In the genomic region with DNA sequence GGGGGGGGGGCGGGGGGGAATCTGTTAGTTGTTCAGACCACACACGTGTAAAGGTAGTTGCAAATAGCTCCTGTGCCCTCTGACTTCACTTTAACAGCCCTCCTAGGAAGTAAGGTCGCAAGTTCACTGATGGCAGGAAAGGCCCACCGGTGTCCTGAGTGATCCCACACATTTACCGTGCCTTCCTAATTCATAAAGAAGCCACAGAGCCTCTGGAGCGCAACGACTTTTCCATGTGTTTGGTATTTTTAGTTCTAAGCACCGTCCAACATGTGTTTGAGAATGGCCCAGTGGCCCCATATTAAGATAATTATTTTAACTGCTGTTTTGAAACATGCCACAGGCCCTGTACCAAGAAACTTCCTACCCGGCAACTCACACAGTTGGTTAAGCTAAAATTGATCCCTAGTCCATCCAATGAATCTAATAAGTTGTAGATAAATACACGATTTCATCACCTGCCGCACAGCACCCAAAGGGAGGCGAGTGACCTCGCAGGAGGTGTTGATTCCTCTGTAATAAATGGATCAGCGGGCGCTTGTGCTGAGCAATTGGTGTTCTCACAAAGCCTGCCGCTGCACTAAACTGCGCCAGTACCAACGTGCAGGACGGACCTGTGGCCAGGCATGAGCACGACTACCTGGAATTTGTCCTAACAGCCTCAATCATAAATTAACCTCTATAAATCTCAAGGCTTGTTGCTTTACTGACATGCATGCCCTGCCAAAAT, we compare ENCODE assay signal across 28 mouse cellular contexts.
A peak's percentile ranks its signal among the peaks of the same experiment; 100 is the strongest.
DNase-seq lines count a peak whose midpoint lies in the region; ATAC-seq and TF ChIP-seq lines count a peak whose summit lies in the region.
"Had no signal": no experiment of that assay in that cellular context is flagged by ENCODE, and none has a peak within 500 bp of the region (broad histone marks: within the 10 kb centered on the region; RNA-seq: fewer than 3 reads in every experiment).

No protein-coding gene starts in this region.

- no peak overlapping the region for H3K9ac ChIP-seq in limb, embryonic 14.5 days (ENCODE audit: low read depth, low read length, severe bottlenecking)
- H3K9ac ChIP-seq: embryonic facial prominence, embryonic 12.5 days; liver, embryonic 12.5 days; liver, postnatal 0 days; midbrain, embryonic 12.5 days; stomach, embryonic 15.5 days had no signal

- 16% methylated on average over 20 of the region's 20 CpGs for WGBS in limb, embryonic 14.5 days

- peak; percentile 67 for DNase-seq in embryo, embryonic 10 days (ENCODE audit: low spot score)
- peak; percentile 57 for DNase-seq in embryo, embryonic 11 days
- peak; percentile 14 for DNase-seq in hindlimb bud, embryonic 11.5 days (ENCODE audit: extremely low spot score, low read depth, low spot score)
- DNase-seq in limb, embryonic 14.5 days (ENCODE audit: low spot score) = peak; percentile 54
- DNase-seq in urinary bladder, postnatal 4 days (ENCODE audit: low spot score in 2 of 2) = no peak
- DNase-seq in T-cell, adult 2 months (ENCODE audit: low spot score) = no peak
- no peak for DNase-seq in urinary bladder, adult 2 months (ENCODE audit: low spot score)
- DNase-seq: adrenal gland, adult 2 months; cerebellum, adult 11 months; cerebellum, adult 9-10 months; cerebellum, postnatal 36 days; gastrocnemius, postnatal 36 days; heart, adult 2 months; heart, postnatal 14 days; kidney, adult 8-10 months; kidney, postnatal 10 days; layer of hippocampus, adult 9-11 months; liver, postnatal 0 days; lung, postnatal 36 days; right cerebral cortex, postnatal 25 days had no signal

- H3K4me2 ChIP-seq in limb, embryonic 14.5 days (replicated peaks; ENCODE audit: low read depth, low read length, severe bottlenecking) = 0 out of 2 replicates have a peak overlapping the region, but pooled peaks have one; percentile 4
- H3K4me2 ChIP-seq: embryonic facial prominence, embryonic 12.5 days; liver, embryonic 12.5 days; midbrain, embryonic 12.5 days; stomach, embryonic 15.5 days had no signal

- peaks cover 8% of the 10 kb centered on the region; the same call in 1 of the 2 replicates for H3K27me3 ChIP-seq in limb, embryonic 14.5 days (ENCODE audit: control insufficient read depth, insufficient read depth, low read length)
- H3K27me3 ChIP-seq: embryonic facial prominence, embryonic 12.5 days; liver, embryonic 12.5 days; midbrain, embryonic 12.5 days; stomach, embryonic 15.5 days had no signal

- H3K36me3 ChIP-seq in limb, embryonic 14.5 days (ENCODE audit: control insufficient read depth, insufficient read depth, low read length) = no peaks in the 10 kb centered on the region
- H3K36me3 ChIP-seq: embryonic facial prominence, embryonic 12.5 days; liver, embryonic 12.5 days; midbrain, embryonic 12.5 days; stomach, embryonic 15.5 days had no signal

- no peaks in the 10 kb centered on the region for H3K9me3 ChIP-seq in limb, embryonic 14.5 days (ENCODE audit: control insufficient read depth, low read length)
- H3K9me3 ChIP-seq: embryonic facial prominence, embryonic 12.5 days; liver, embryonic 12.5 days; midbrain, embryonic 12.5 days; stomach, embryonic 15.5 days had no signal

- peak; percentile 41; the same call in 1 of the 2 replicates for ATAC-seq in limb, embryonic 14.5 days (ENCODE audit: low FRiP score, low read depth)
- ATAC-seq: CD4-positive, CD25-positive, alpha-beta regulatory T cell, adult 4 months; forebrain, embryonic 14.5 days; hindbrain, embryonic 16.5 days; intestine, embryonic 16.5 days; liver, embryonic 12.5 days; liver, postnatal 0 days had no signal

- H3K27ac ChIP-seq in limb, embryonic 14.5 days (replicated peaks; ENCODE audit: low read depth, low read length) = no peak overlapping the region
- H3K27ac ChIP-seq: embryonic facial prominence, embryonic 12.5 days; heart, adult 2 months; liver, embryonic 12.5 days; midbrain, embryonic 12.5 days; stomach, embryonic 15.5 days had no signal

- no peak for TF ChIP-seq POLR2A in limb, embryonic 14.5 days (IDR thresholded peaks at IDR 0.05; ENCODE audit: borderline replicate concordance, extremely low read depth, insufficient read depth, insufficient read length)

- H3K4me3 ChIP-seq in limb, embryonic 14.5 days (replicated peaks; ENCODE audit: low read length) = no peak overlapping the region
- H3K4me3 ChIP-seq: embryonic facial prominence, embryonic 12.5 days; heart, adult 2 months; liver, embryonic 12.5 days; midbrain, embryonic 12.5 days; stomach, embryonic 15.5 days had no signal

- peaks cover 11% of the 10 kb centered on the region for H3K4me1 ChIP-seq in limb, embryonic 14.5 days (ENCODE audit: control insufficient read depth, insufficient read depth, low read length)
- H3K4me1 ChIP-seq: liver, embryonic 12.5 days; midbrain, embryonic 12.5 days; stomach, embryonic 15.5 days had no signal

Comparison
In these comparisons a context has a peak if more than half of its experiments do, and no peak if none do; other contexts are left out.
1. DNase-seq: peak in embryo, embryonic 10 days (single experiment), embryo, embryonic 11 days (single experiment), hindlimb bud, embryonic 11.5 days (single experiment) and limb, embryonic 14.5 days (single experiment); none in urinary bladder, postnatal 4 days (0 of 2), T-cell, adult 2 months (single experiment) and urinary bladder, adult 2 months (single experiment).